Mouse (Mus musculus): ENCODE measurements around the gene Zfp580.

GRCm38 (mm10) chr7:5086921-5087440, 35.6 kb downstream of the Zfp580 start:
- no peak for TF ChIP-seq CTCF (IDR thresholded peaks at IDR 0.05; ENCODE audit: insufficient read depth, low read depth, low read length)
- TF ChIP-seq POLR2A (IDR thresholded peaks at IDR 0.05; ENCODE audit: insufficient read depth, low read depth, low read length), result no peak

Measured in olfactory bulb, adult 2 months (tissue).